Mouse (Mus musculus) left cerebral cortex, adult 2 months (tissue): ENCODE measurements around the gene Ccr3. TPM values are rescaled to one million over a fixed set of nuclear protein-coding genes. Genes with fewer than 3 reads are reported as not detected.
"Not testable (repeated sequence)": the region's sequence is repeated elsewhere in the genome, so short reads cannot be mapped to it uniquely, and the experiment has no call there.

Source experiments
- DNase-seq, 2 experiments: peaks; one replicate each; pipeline ENCODE4 v3.0.0; 2021 to 2022; ENCODE audit warnings: low spot score in 2 of 2, mixed read lengths in 1 of 2; ENCODE audit errors: extremely low spot score in 1 of 2
- H3K27ac ChIP-seq: fragments of 200-600 bp; 2 replicates; pipeline ENCODE4 v1.8.1; 2022
- H3K4me3 ChIP-seq: fragments of 200-600 bp; 2 replicates; pipeline ENCODE4 v1.8.1; 2022
- CTCF ChIP-seq: fragments of 200-600 bp; IDR thresholded peaks from 2 replicates; pipeline ENCODE4 v1.8.1; 2022; ENCODE audit warnings: antibody characterized with exemption, mild to moderate bottlenecking, moderate library complexity
- intact Hi-C: fragments of 180-260 bp; cut with DNase I; formaldehyde crosslinking; loops from one replicate; pipeline ENCODE4 v1.15.1; 2025
- total RNA-seq, 2 experiments: library from RNA; stranded (reverse); gene quantifications; 2 replicates each; pipeline ENCODE4 v1.2.3; 2021

Ccr3 gene
- total RNA-seq, 2 experiments from 2014 or later: not detected

- TF ChIP-seq CTCF: no peak
- DNase-seq: no peak
- H3K27ac ChIP-seq: no peak overlapping the region
- intact Hi-C loops: no loop called here
- H3K4me3 ChIP-seq: no peak overlapping the region
Observed at GRCm38 (mm10) chr9:124059660-124060352, 38.0 kb downstream of the Ccr3 start.

- DNase-seq, H3K27ac ChIP-seq, intact Hi-C loops, H3K4me3 ChIP-seq: not testable (repeated sequence)
Observed at GRCm38 (mm10) chr9:124061474-124062432, 40.0 kb downstream of the Ccr3 start.

- no peak for TF ChIP-seq CTCF
- Histone ChIP-seq H3K4me3 (no peak overlapping the region), H3K27ac (no peak overlapping the region)
- DNase-seq: no peak
- intact Hi-C loops: no loop called here
Observed at GRCm38 (mm10) chr9:124066572-124067103, 44.9 kb downstream of the Ccr3 start.

GRCm38 (mm10) chr9:124068098-124069058 lies 46.6 kb downstream of the Ccr3 start:
- no peak overlapping the region for H3K27ac ChIP-seq
- TF ChIP-seq CTCF: no peak
- H3K4me3 ChIP-seq: no peak overlapping the region
- intact Hi-C loops: no loop called here
- DNase-seq: no peak

- intact Hi-C loops: no loop called here
- Histone ChIP-seq H3K27ac (no peak overlapping the region), H3K4me3 (no peak overlapping the region)
- no peak for DNase-seq
- TF ChIP-seq CTCF: no peak
Observed at GRCm38 (mm10) chr9:124071506-124071905, 49.7 kb downstream of the Ccr3 start.

- no peak for TF ChIP-seq CTCF
- H3K27ac ChIP-seq: no peak overlapping the region
- intact Hi-C loops: no loop called here
- H3K4me3 ChIP-seq: no peak overlapping the region
- DNase-seq: no peak
Observed at GRCm38 (mm10) chr9:124079803-124080202, 58.0 kb downstream of the Ccr3 start.

- H3K4me3 ChIP-seq, H3K27ac ChIP-seq, DNase-seq, intact Hi-C loops: not testable (repeated sequence)
Observed at GRCm38 (mm10) chr9:124080471-124080870, 58.7 kb downstream of the Ccr3 start.

Other genes with a start within 250 kb of the Ccr3 start
- not detected for gene Cxcr6, start 215.5 kb upstream of the Ccr3 start, total RNA-seq
- 10 to 100 TPM; 29.4 to 30.2 TPM for gene Fyco1, start 170.1 kb upstream of the Ccr3 start, total RNA-seq
- not detected for gene Xcr1, start 159.9 kb upstream of the Ccr3 start, total RNA-seq
- gene Ccr1, start 53.3 kb upstream of the Ccr3 start, total RNA-seq: under 1 TPM in 1 of 2 experiments, not detected in 1; 0.38 TPM
- gene Ccr1l1, start 43.6 kb upstream of the Ccr3 start, total RNA-seq: not detected
- under 1 TPM in 1 of 2 experiments, not detected in 1; 0.23 TPM for gene Ccr2, start 80.0 kb downstream of the Ccr3 start, total RNA-seq
- 1 to 10 TPM; 3.3 to 5.0 TPM for gene Ccr5, start 99.6 kb downstream of the Ccr3 start, total RNA-seq